Mouse (Mus musculus): ENCODE data around the gene Olfr61. TPM values are rescaled to one million over a fixed set of nuclear protein-coding genes. Genes with fewer than 3 reads are reported as not detected.
"Not testable (repeated sequence)": the region's sequence is repeated elsewhere in the genome, so short reads cannot be mapped to it uniquely, and the experiment has no call there.

The Olfr61 gene
- polyA plus RNA-seq (2015; fragmentation: Nextera tagmentation; extraction: Ambion mirVana) = not detected in 2 replicates

DNA sequence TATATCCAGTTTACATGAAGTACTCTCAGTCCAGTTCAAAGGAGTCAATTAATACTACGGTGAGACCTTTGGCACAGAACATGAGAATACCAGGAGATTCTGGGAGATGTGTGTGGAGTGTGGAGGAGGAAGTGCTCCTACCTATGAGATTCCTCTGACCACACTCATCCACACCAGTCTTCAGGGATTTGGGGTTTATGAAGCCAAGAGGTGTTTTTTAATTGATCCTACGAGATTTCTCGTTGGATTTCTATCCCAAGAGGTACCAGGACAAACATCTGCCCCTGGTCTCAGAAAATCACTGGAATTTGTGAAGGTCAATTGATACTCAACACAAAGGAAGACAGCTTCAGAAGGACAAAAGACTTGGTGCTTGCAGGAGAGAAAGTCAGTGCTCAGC lies at the start of gene Olfr61:
Gene Olfr61, plus strand, starts transcription at position 301 of the 400 bp plus-strand sequence.
- ATAC-seq (ENCODE audit: low FRiP score, low TSS enrichment); H3K4me3 ChIP-seq (ENCODE audit: low read depth, low read length); H3K27me3 ChIP-seq (ENCODE audit: control insufficient read depth, insufficient read depth, low read length); DNase-seq (ENCODE audit: low spot score); H3K9me3 ChIP-seq (ENCODE audit: control insufficient read depth, low read length); H3K9ac ChIP-seq (ENCODE audit: low read length); H3K4me1 ChIP-seq (replicated peaks; ENCODE audit: control insufficient read depth, insufficient read depth); H3K27ac ChIP-seq (replicated peaks); H3K36me3 ChIP-seq (ENCODE audit: control insufficient read depth, insufficient read depth, low read length); H3K4me2 ChIP-seq (replicated peaks; ENCODE audit: low read depth): not testable (repeated sequence)
- 77% methylated on average over 3 of the region's 3 CpGs for whole genome bisulfite sequencing

DNA sequence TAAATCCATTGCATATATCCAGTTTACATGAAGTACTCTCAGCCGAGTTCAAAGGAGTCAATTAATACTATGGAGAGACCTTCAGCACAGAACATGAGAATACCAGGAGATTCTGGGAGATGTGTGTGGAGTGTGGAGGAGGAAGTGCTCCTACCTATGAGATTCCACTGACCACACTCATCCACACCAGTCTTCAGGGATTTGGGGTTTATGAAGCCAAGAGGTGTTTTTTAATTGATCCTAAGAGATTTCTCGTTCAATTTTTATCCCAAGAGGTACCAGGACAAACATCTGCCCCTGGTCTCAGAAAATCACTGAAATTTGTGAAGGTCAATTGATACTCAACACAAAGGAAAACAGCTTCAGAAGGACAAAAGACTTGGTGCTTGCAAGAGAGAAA lies 27.8 kb upstream of the Olfr61 start, which contains the start of gene Olfr46:
Gene Olfr46, plus strand, starts transcription at position 301 of the 400 bp plus-strand sequence.
- H3K9ac ChIP-seq (ENCODE audit: low read length); H3K4me3 ChIP-seq (ENCODE audit: low read depth, low read length); H3K4me1 ChIP-seq (replicated peaks; ENCODE audit: control insufficient read depth, insufficient read depth); H3K9me3 ChIP-seq (ENCODE audit: control insufficient read depth, low read length); H3K27me3 ChIP-seq (ENCODE audit: control insufficient read depth, insufficient read depth, low read length); H3K27ac ChIP-seq (replicated peaks); ATAC-seq (ENCODE audit: low FRiP score, low TSS enrichment); DNase-seq (ENCODE audit: low spot score); H3K4me2 ChIP-seq (replicated peaks; ENCODE audit: low read depth); H3K36me3 ChIP-seq (ENCODE audit: control insufficient read depth, insufficient read depth, low read length): not testable (repeated sequence)
- WGBS = 69% methylated on average over 2 of the region's 2 CpGs

DNA sequence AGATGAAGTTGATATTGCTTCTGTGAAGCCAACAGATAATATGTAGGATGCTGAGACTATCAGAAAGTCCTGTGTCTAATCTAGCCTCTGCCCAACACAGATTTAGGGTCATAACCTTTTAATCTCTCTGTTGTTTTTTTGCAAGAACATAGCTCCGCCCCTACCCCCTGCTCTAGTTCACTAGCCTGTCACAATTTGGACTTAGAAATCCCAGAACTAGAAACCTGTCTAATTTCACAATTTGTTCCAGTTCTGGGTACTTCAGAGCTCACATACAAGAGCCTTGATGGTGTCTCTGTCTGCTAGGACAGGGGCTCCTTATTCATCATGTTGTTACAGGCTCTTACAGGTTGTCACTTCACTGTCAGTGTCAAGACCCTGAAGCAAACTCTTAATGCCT lies 1.8 kb downstream of the Olfr61 start:
- Histone ChIP-seq H3K27ac (replicated peaks) (no peak overlapping the region), H3K36me3 (ENCODE audit: control insufficient read depth, insufficient read depth, low read length) (no peaks in the 10 kb centered on the region), H3K4me3 (ENCODE audit: low read depth, low read length) (no peak overlapping the region), H3K9me3 (ENCODE audit: control insufficient read depth, low read length) (no peaks in the 10 kb centered on the region), H3K9ac (ENCODE audit: low read length) (no peak overlapping the region), H3K27me3 (ENCODE audit: control insufficient read depth, insufficient read depth, low read length) (no peaks in the 10 kb centered on the region), H3K4me1 (replicated peaks; ENCODE audit: control insufficient read depth, insufficient read depth) (no peaks in the 10 kb centered on the region), H3K4me2 (replicated peaks; ENCODE audit: low read depth) (no peak overlapping the region)
- TF ChIP-seq CTCF (IDR thresholded peaks at IDR 0.05; ENCODE audit: low read depth) (no peak), EP300 (optimal IDR thresholded peaks at IDR 0.05) (no peak)
- no peak for ATAC-seq (ENCODE audit: low FRiP score, low TSS enrichment)
- no peak for DNase-seq (ENCODE audit: low spot score)
- WGBS = 81% methylated on average over 1 of the region's 1 CpGs

DNA sequence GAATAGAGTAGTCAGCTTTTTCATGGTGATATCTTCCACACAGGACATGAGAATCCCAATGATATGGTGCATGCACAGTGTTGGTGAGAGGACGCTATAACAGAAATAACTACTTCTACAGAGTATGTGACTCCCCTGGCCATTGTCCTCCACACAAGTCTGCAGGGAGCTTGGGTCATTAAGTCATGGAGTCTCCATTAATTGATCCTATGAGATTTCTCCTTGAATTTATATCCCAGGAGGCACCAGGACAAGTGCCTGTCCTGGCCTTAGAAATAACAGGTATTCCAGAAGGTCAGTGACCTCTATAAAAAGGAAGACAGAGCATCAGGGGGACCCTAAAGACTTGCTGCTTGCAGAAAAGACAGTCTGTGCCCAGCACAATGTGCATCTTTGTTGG lies 17.4 kb downstream of the Olfr61 start, which contains the start of gene Olfr53:
Gene Olfr53, plus strand, starts transcription at position 301 of the 400 bp plus-strand sequence.
- WGBS = 80% methylated on average over 1 of the region's 1 CpGs
- Histone ChIP-seq H3K4me3 (ENCODE audit: low read depth, low read length) (no peak within 1 kb of the TSS), H3K4me2 (replicated peaks; ENCODE audit: low read depth) (no peak within 1 kb of the TSS), H3K4me1 (replicated peaks; ENCODE audit: control insufficient read depth, insufficient read depth) (no peaks in the 10 kb centered on the region), H3K27me3 (ENCODE audit: control insufficient read depth, insufficient read depth, low read length) (no peaks in the 10 kb centered on the region), H3K36me3 (ENCODE audit: control insufficient read depth, insufficient read depth, low read length) (no peaks in the 10 kb centered on the region), H3K9ac (ENCODE audit: low read length) (no peak within 1 kb of the TSS), H3K9me3 (ENCODE audit: control insufficient read depth, low read length) (no peaks in the 10 kb centered on the region), H3K27ac (replicated peaks) (no peak within 1 kb of the TSS)
- ATAC-seq (ENCODE audit: low FRiP score, low TSS enrichment) = no peak
- TF ChIP-seq CTCF (IDR thresholded peaks at IDR 0.05; ENCODE audit: low read depth) = no peak
- TF ChIP-seq EP300 (optimal IDR thresholded peaks at IDR 0.05) = no peak
- DNase-seq (ENCODE audit: low spot score) = no peak

DNA sequence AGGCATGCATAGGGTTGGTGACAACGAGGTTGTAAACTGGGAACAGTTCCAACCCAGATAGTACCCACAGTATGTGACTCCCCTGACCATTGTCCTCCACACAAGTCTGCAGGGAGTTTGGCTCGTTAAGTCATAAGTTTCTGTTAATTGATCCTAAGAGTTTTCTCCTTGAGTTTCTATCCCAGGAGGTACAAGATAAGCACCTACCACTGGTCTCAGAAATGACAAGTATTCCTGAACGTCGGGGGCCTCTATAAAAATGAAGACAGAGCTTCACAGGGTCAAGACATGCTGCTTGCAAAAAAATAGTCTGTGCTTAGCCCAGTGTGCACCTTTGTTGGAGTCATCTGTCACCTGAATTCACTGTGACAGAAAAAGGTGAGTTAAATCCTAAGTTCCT lies 30.9 kb downstream of the Olfr61 start, which contains the start of gene Olfr539:
Gene Olfr539, plus strand, starts transcription at position 301 of the 400 bp plus-strand sequence.
- Histone ChIP-seq H3K4me2 (replicated peaks; ENCODE audit: low read depth) (no peak within 1 kb of the TSS), H3K4me1 (replicated peaks; ENCODE audit: control insufficient read depth, insufficient read depth) (no peaks in the 10 kb centered on the region), H3K4me3 (ENCODE audit: low read depth, low read length) (no peak within 1 kb of the TSS), H3K27me3 (ENCODE audit: control insufficient read depth, insufficient read depth, low read length) (no peaks in the 10 kb centered on the region), H3K36me3 (ENCODE audit: control insufficient read depth, insufficient read depth, low read length) (no peaks in the 10 kb centered on the region), H3K9me3 (ENCODE audit: control insufficient read depth, low read length) (no peaks in the 10 kb centered on the region), H3K27ac (replicated peaks) (no peak within 1 kb of the TSS), H3K9ac (ENCODE audit: low read length) (no peak within 1 kb of the TSS)
- no peak for ATAC-seq (ENCODE audit: low FRiP score, low TSS enrichment)
- TF ChIP-seq CTCF (IDR thresholded peaks at IDR 0.05; ENCODE audit: low read depth) (no peak), EP300 (optimal IDR thresholded peaks at IDR 0.05) (no peak)
- 71% methylated on average over 4 of the region's 4 CpGs for WGBS
- DNase-seq (ENCODE audit: low spot score) = no peak

DNA sequence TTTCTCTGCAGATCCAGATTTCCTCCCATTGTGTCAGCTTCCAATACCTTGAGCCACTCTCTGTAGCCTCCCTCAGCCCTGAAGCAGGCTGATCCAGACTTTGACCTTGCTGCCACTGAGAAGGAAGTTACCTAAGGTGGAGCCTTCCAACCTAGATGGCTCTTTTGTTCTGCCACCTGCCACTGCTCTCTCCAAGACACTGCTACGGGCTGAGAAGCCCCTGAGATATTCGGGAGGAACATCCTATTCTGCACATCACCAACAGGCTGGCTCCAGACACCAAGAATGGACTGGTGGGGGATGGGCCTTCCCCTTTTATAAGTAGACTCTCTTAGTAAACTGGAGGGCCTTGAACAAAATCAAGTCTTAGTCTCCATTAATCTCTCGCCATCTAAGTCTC lies 41.9 kb downstream of the Olfr61 start:
- not testable (repeated sequence) for H3K4me3 ChIP-seq (ENCODE audit: low read depth, low read length); H3K27ac ChIP-seq (replicated peaks); DNase-seq (ENCODE audit: low spot score); H3K36me3 ChIP-seq (ENCODE audit: control insufficient read depth, insufficient read depth, low read length); H3K4me2 ChIP-seq (replicated peaks; ENCODE audit: low read depth); H3K9me3 ChIP-seq (ENCODE audit: control insufficient read depth, low read length); H3K9ac ChIP-seq (ENCODE audit: low read length); H3K4me1 ChIP-seq (replicated peaks; ENCODE audit: control insufficient read depth, insufficient read depth); H3K27me3 ChIP-seq (ENCODE audit: control insufficient read depth, insufficient read depth, low read length); ATAC-seq (ENCODE audit: low FRiP score, low TSS enrichment)
- 72% methylated on average over 3 of the region's 3 CpGs for WGBS
